Mouse (Mus musculus) layer of hippocampus, postnatal 14 days (tissue): Measurements from ENCODE around the gene Klk1b9. TPM values are rescaled to one million over a fixed set of nuclear protein-coding genes. Genes with fewer than 3 reads are reported as not detected.

Experiments
- total RNA-seq, 2 experiments: library from RNA; stranded (reverse); gene quantifications; 2 replicates each; pipeline ENCODE4 v1.2.3; 2021

Gene Klk1b9
- total RNA-seq, 2 experiments from 2014 or later = not detected

Other genes with a start within 250 kb of the Klk1b9 start
- gene Klk12, start 207.2 kb upstream of the Klk1b9 start, total RNA-seq = not detected
- not detected for gene Klk11, start 201.5 kb upstream of the Klk1b9 start, total RNA-seq
- under 1 TPM; 0.55 to 0.93 TPM for gene Klk10, start 195.0 kb upstream of the Klk1b9 start, total RNA-seq
- under 1 TPM in 1 of 2 experiments, not detected in 1; 0.43 TPM for gene Klk9, start 184.2 kb upstream of the Klk1b9 start, total RNA-seq
- 10 to 100 TPM; 25.3 to 25.9 TPM for gene Klk8, start 178.5 kb upstream of the Klk1b9 start, total RNA-seq
- under 1 TPM; 0.35 to 0.45 TPM for gene Klk7, start 164.8 kb upstream of the Klk1b9 start, total RNA-seq
- gene Klk6, start 151.6 kb upstream of the Klk1b9 start, total RNA-seq = not detected
- gene Klk5, start 134.1 kb upstream of the Klk1b9 start, total RNA-seq = not detected
- gene Klk4, start 94.9 kb upstream of the Klk1b9 start, total RNA-seq = not detected
- gene Klk15, start 42.3 kb upstream of the Klk1b9 start, total RNA-seq = not detected
- gene Klk1b8, start 25.4 kb upstream of the Klk1b9 start, total RNA-seq = not detected
- not detected for gene Klk1b1, start 9.3 kb upstream of the Klk1b9 start, total RNA-seq
- not detected for gene Klk1b11, start 19.8 kb downstream of the Klk1b9 start, total RNA-seq
- gene Klk1b26, start 36.1 kb downstream of the Klk1b9 start, total RNA-seq = not detected
- not detected for gene Klk1b27, start 76.2 kb downstream of the Klk1b9 start, total RNA-seq
- gene Klk1b21, start 126.3 kb downstream of the Klk1b9 start, total RNA-seq = not detected
- gene Klk1b22, start 136.6 kb downstream of the Klk1b9 start, total RNA-seq = not detected
- gene Klk1b16, start 160.7 kb downstream of the Klk1b9 start, total RNA-seq = not detected
- not detected for gene Klk1b24, start 212.2 kb downstream of the Klk1b9 start, total RNA-seq
- gene Klk1b3, start 222.1 kb downstream of the Klk1b9 start, total RNA-seq = not detected
- not detected for gene Klk1b4, start 231.4 kb downstream of the Klk1b9 start, total RNA-seq
- not detected for gene Klk1b5, start 239.9 kb downstream of the Klk1b9 start, total RNA-seq
- gene Klk1, start 249.3 kb downstream of the Klk1b9 start, total RNA-seq = not detected